Mouse (Mus musculus): ENCODE measurements around the gene Rpl10a. TPM values are rescaled to one million over a fixed set of nuclear protein-coding genes. Genes with fewer than 3 reads are reported as not detected.

The Rpl10a gene
- polyA plus RNA-seq, 1 experiment from 2014 or later: 387 TPM

DNA sequence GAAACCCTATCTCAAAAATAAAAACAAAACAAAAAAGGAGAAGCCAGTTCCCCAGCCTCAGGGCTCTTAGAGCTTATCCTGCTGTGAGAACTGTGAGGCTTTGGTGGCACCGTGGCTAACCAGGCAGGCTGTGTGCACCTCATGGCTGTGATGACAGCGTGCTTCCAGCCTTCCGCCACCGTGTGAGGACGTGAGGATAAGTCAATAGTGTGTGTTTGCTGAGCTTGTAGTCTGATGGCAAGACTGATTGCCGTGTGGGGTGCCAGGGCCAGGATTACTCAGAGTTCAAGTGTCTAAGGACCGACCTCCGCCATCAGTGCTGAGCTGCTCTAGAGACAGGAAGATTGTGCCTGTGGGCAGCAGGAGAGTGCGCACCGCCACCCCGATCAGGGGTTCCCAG is 37.6 kb upstream of the Rpl10a start:
- Histone ChIP-seq H3K4me2 (replicated peaks) (no peak overlapping the region), H3K9ac (replicated peaks) (no peak overlapping the region), H3K4me3 (replicated peaks) (no peak overlapping the region), H3K36me3 (no peaks in the 10 kb centered on the region), H3K27ac (no peak overlapping the region), H3K27me3 (no peaks in the 10 kb centered on the region), H3K4me1 (replicated peaks) (peaks cover 21% of the 10 kb centered on the region), H3K9me3 (no peaks in the 10 kb centered on the region)
- 78% methylated on average over 11 of the region's 11 CpGs for WGBS
- no peak for ATAC-seq

DNA sequence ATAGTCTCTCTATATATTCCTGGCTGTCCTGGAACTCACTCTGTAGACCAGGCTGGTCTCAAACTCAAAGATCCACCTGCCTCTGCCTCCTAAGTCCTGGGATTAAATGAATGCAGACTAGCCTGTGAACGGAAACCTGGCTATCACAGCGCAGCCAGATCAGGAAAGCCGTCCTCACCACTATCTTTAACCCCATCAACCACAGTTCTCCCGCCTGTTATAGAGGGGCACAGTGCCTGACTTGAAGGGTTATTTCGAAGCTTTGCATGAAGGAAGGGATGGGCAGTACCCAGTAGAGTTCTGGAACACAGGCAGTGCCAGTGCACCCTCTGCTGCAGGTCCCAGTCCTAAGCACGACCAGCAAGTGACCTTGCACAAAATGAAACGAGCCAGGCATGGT is 36.9 kb upstream of the Rpl10a start:
- Histone ChIP-seq H3K4me1 (replicated peaks) (peaks cover 16% of the 10 kb centered on the region), H3K9me3 (no peaks in the 10 kb centered on the region), H3K36me3 (no peaks in the 10 kb centered on the region), H3K27me3 (no peaks in the 10 kb centered on the region), H3K4me3 (replicated peaks) (no peak overlapping the region), H3K4me2 (replicated peaks) (no peak overlapping the region), H3K27ac (no peak overlapping the region), H3K9ac (replicated peaks) (no peak overlapping the region)
- ATAC-seq: no peak
- 81% methylated on average over 7 of the region's 7 CpGs for WGBS

DNA sequence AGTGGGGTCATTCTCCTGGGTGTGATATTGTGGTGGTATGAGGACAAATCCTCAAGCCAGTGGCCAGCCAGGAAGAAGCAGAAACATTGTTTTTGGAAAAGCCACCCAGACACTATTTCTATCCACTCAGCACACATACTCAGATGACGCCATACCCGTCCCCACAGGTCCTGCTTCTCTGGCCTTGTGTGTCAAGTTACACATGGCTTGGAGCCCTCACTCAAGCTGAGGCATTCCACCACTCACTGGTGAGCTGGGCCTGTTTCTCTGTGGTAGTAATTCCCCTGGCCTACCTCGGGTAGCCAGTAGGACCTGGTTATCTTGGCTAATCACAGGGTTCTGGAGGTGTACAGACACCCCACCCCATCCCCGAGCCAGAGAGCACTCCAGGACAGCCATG is 34.6 kb upstream of the Rpl10a start:
- no peak overlapping the region for H3K9ac ChIP-seq (replicated peaks)
- 0 out of 2 replicates have a peak, but pooled peaks cover 2% of the 10 kb centered on the region for H3K36me3 ChIP-seq
- ATAC-seq: no peak
- WGBS: 84% methylated on average over 4 of the region's 4 CpGs
- H3K27me3 ChIP-seq: no peaks in the 10 kb centered on the region
- H3K4me2 ChIP-seq (replicated peaks): no peak overlapping the region
- no peak overlapping the region for H3K4me3 ChIP-seq (replicated peaks)
- no peaks in the 10 kb centered on the region for H3K9me3 ChIP-seq
- H3K27ac ChIP-seq: no peak overlapping the region
- H3K4me1 ChIP-seq (replicated peaks): peaks cover 13% of the 10 kb centered on the region

- peak; percentile 67 for ATAC-seq
- H3K4me1 ChIP-seq (replicated peaks): peaks cover 16% of the 10 kb centered on the region
- WGBS: 63% methylated on average over 17 of the region's 17 CpGs
- H3K27ac ChIP-seq: peak overlapping the region; percentile 47
- no peaks in the 10 kb centered on the region for H3K27me3 ChIP-seq
- H3K9me3 ChIP-seq: no peaks in the 10 kb centered on the region
- H3K4me2 ChIP-seq (replicated peaks): no peak overlapping the region
- H3K36me3 ChIP-seq: 0 out of 2 replicates have a peak, but pooled peaks cover 5% of the 10 kb centered on the region
- peak overlapping the region; percentile 4; the same call in 1 of the 2 replicates for H3K9ac ChIP-seq (replicated peaks)
- no peak overlapping the region for H3K4me3 ChIP-seq (replicated peaks)
These were observed 33.6 kb upstream of the Rpl10a start for GRCm38 (mm10) chr17:28294449-28295333.

GRCm38 (mm10) chr17:28298888-28299287 is 29.4 kb upstream of the Rpl10a start:
- Histone ChIP-seq H3K27me3 (no peaks in the 10 kb centered on the region), H3K4me3 (replicated peaks) (no peak overlapping the region), H3K36me3 (0 out of 2 replicates have a peak, but pooled peaks cover 5% of the 10 kb centered on the region), H3K9ac (replicated peaks) (no peak overlapping the region), H3K27ac (no peak overlapping the region), H3K9me3 (no peaks in the 10 kb centered on the region), H3K4me1 (replicated peaks) (peaks cover 16% of the 10 kb centered on the region), H3K4me2 (replicated peaks) (no peak overlapping the region)
- WGBS: 96% methylated on average over 17 of the region's 17 CpGs
- ATAC-seq: no peak

GRCm38 (mm10) chr17:28299669-28300320 is 28.5 kb upstream of the Rpl10a start:
- 0 out of 2 replicates have a peak, but pooled peaks cover 5% of the 10 kb centered on the region for H3K36me3 ChIP-seq
- no peak overlapping the region for H3K4me2 ChIP-seq (replicated peaks)
- no peaks in the 10 kb centered on the region for H3K9me3 ChIP-seq
- H3K4me1 ChIP-seq (replicated peaks): peaks cover 11% of the 10 kb centered on the region
- 42% methylated on average over 8 of the region's 11 CpGs for WGBS
- H3K4me3 ChIP-seq (replicated peaks): no peak overlapping the region
- 0 out of 2 replicates have a peak overlapping the region, but pooled peaks have one; percentile 36 for H3K9ac ChIP-seq (replicated peaks)
- no peaks in the 10 kb centered on the region for H3K27me3 ChIP-seq
- no peak overlapping the region for H3K27ac ChIP-seq
- ATAC-seq: no peak

DNA sequence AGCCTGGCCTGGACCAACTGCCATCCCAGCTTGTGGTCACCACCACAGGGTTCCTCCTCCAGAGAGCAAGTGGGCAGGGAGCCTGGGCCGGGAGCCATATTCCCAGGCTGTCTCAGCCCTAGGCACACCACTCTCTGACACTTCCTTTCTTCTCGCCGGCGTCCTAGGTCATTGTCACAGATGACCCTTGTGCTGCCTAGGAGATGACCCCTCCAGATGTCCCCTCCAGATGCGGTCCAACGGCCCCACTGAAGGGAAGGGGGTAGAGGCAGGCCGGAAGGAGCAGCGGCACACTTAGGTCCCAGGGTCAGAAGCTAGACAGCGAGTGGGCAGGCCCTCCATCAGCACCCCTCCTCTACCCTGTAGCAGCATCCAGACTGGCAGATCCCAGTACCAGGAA is 27.9 kb upstream of the Rpl10a start:
- no peak overlapping the region for H3K27ac ChIP-seq
- 39% methylated on average over 9 of the region's 9 CpGs for WGBS

DNA sequence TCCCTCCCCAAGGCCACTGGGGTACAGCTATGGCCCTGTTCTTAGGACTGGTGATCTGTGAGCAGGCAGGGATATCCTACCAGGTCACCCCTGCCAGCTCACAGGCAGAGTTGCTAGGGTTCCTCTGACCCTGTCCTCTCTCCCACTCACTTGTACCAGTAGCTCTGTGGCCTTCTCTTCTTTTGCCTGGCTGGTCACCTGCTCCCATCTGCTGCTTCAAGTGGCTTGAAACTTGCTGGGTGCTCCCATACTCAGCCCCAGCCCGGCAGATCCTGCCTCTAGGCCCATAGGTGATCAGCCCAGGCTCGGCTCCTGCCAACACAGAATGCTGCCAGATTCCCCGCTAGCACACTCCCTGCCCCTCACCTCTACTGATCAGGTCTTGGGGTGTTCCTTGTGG is 27.4 kb upstream of the Rpl10a start:
- no peak overlapping the region for H3K4me3 ChIP-seq (replicated peaks)
- ATAC-seq: 0 out of 2 replicates have a peak, but pooled peaks have one; percentile 24
- H3K27me3 ChIP-seq: no peaks in the 10 kb centered on the region
- H3K4me2 ChIP-seq (replicated peaks): no peak overlapping the region
- no peak overlapping the region for H3K27ac ChIP-seq
- 67% methylated on average over 3 of the region's 3 CpGs for WGBS
- H3K4me1 ChIP-seq (replicated peaks): peaks cover 3% of the 10 kb centered on the region; the same call in 1 of the 2 replicates
- no peak overlapping the region for H3K9ac ChIP-seq (replicated peaks)
- H3K36me3 ChIP-seq: 0 out of 2 replicates have a peak, but pooled peaks cover 5% of the 10 kb centered on the region
- H3K9me3 ChIP-seq: peaks cover 3% of the 10 kb centered on the region; the same call in 1 of the 2 replicates

More for the DNA sequence above, 27.9 kb upstream of the Rpl10a start:
- no peak for ATAC-seq
- Histone ChIP-seq H3K4me3 (replicated peaks) (no peak overlapping the region), H3K4me1 (replicated peaks) (peaks cover 6% of the 10 kb centered on the region), H3K4me2 (replicated peaks) (no peak overlapping the region), H3K36me3 (0 out of 2 replicates have a peak, but pooled peaks cover 5% of the 10 kb centered on the region), H3K9me3 (no peaks in the 10 kb centered on the region), H3K9ac (replicated peaks) (0 out of 2 replicates have a peak overlapping the region, but pooled peaks have one; percentile 36), H3K27me3 (no peaks in the 10 kb centered on the region)

DNA sequence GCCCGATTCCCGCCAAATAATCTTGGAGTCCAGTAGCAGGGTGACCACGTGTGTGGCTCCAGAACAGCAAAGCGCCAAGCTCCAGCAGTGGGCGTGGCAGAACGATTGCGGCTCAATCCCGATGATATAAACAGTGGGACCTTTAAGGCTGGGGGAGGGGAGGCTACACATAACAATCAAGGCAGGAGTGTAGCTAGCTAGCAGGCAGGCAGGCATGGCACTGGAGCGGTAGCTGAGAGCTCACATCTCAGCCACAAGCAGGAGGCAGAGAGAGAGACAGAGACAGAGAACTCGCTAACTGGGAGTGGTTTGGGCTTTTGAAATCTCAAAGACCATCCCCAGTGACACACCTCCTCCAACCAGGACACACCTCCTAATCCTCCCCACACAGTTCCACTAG is 23.1 kb upstream of the Rpl10a start:
- H3K4me1 ChIP-seq (replicated peaks): peaks cover 5% of the 10 kb centered on the region
- no peak for ATAC-seq
- no peak overlapping the region for H3K9ac ChIP-seq (replicated peaks)
- H3K4me2 ChIP-seq (replicated peaks): no peak overlapping the region
- H3K9me3 ChIP-seq: peaks cover 3% of the 10 kb centered on the region; the same call in 1 of the 2 replicates
- no peaks in the 10 kb centered on the region for H3K27me3 ChIP-seq
- WGBS: 50% methylated on average over 10 of the region's 10 CpGs
- H3K27ac ChIP-seq: no peak overlapping the region
- no peaks in the 10 kb centered on the region for H3K36me3 ChIP-seq
- no peak overlapping the region for H3K4me3 ChIP-seq (replicated peaks)

DNA sequence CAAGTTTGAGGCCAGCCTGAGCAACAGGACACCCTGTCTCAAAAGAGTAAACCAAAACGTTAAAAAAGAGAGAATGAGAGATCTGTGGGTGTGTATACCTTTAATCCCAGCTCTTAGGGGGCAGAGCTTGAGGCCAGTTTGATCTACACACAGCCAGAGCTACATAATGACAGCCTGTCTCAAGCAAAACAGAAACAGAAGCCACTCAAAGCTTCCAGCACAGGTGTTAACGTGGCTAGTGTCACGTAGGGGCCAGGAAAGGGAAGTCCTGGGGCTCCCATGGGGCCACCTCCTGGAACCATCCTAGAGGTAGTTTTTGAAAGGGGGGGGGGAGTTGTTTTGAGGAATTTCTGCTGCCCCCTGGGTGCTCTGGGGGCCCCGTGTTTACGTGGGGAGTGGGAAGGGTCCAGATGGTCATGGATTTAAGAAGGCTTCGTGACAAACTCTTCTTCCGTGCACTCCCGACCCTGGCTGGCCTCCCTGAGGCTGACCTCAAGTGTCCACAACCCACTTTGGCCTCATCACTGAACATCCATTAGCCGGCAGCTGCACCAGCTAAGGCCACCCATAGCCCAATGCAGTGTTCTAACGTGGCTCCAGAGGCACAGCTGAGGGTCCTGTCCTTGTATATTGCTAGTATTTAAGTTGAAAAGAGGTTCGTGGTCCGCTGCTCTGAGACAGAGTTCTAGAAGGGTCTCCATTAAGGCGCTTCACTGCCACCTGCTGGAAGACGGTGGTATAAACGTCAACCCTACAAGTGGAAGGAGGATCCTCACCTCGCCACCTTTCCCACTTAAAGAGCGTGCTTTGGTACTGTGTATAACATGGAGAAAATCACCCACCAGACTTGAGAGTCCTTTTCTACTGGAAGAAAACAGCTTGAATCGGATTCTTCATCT is 19.7 kb upstream of the Rpl10a start:
- Histone ChIP-seq H3K27me3 (no peaks in the 10 kb centered on the region), H3K27ac (no peak overlapping the region), H3K9me3 (peaks cover 3% of the 10 kb centered on the region; the same call in 1 of the 2 replicates), H3K4me2 (replicated peaks) (no peak overlapping the region), H3K9ac (replicated peaks) (no peak overlapping the region), H3K4me3 (replicated peaks) (no peak overlapping the region), H3K4me1 (replicated peaks) (peaks cover 8% of the 10 kb centered on the region), H3K36me3 (no peaks in the 10 kb centered on the region)
- 23% methylated on average over 18 of the region's 18 CpGs for WGBS
- ATAC-seq: no peak

DNA sequence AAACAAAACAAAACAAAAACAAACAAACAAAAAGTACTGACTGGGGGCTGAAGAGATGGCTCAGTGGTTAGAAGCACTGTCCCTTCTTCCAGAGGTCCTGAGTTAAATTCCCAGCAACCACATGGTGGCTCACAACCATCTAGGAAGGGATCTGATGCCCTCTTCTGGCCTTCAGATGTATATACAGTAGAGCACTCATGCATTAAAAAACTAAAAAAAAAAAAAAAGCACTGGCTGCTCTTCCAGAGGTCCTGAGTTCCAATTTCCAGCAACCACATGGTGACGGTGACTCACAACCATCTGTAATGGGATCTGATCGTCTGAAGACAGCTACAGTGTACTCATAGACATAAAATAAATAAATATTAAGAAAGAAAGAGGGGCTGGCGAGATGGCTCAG is 17.4 kb upstream of the Rpl10a start:
- no peak for ATAC-seq
- WGBS: 77% methylated on average over 3 of the region's 3 CpGs
- Histone ChIP-seq H3K36me3 (0 out of 2 replicates have a peak, but pooled peaks cover 1% of the 10 kb centered on the region), H3K4me2 (replicated peaks) (no peak overlapping the region), H3K9ac (replicated peaks) (no peak overlapping the region), H3K27me3 (no peaks in the 10 kb centered on the region), H3K4me3 (replicated peaks) (no peak overlapping the region), H3K9me3 (no peaks in the 10 kb centered on the region), H3K4me1 (replicated peaks) (peaks cover 27% of the 10 kb centered on the region), H3K27ac (no peak overlapping the region)
